Mouse (Mus musculus) adrenal gland, adult 10 weeks (tissue): ENCODE results near the gene C8a. TPM values are rescaled to one million over a fixed set of nuclear protein-coding genes. Genes with fewer than 3 reads are reported as not detected.

ENCODE experiments used
- polyA plus RNA-seq: library from polyadenylated mRNA; stranded (reverse); fragments of 350-450 nt; fragmentation: Illumina TruSeq; extraction: RNeasy Lipid Tissue Mini Kit (QIAGEN cat#74804); gene quantifications from one replicate; pipeline ENCODE4 v1.2.3, GENCODE M21; 2014; ENCODE audit warnings: low read depth, low replicate concordance

The C8a gene
- 0.23 TPM for polyA plus RNA-seq

GRCm38 (mm10) chr4:104876323-104876722, at the start of gene C8a:
Gene C8a, minus strand, starts transcription at chr4:104876398.

GRCm38 (mm10) chr4:104913291-104914129, 37.3 kb upstream of the C8a start, which contains the start of gene Fyb2:
Gene Fyb2, plus strand, starts transcription at chr4:104913456.

GRCm38 (mm10) chr4:104857029-104857428, 19.2 kb downstream of the C8a start, which contains the start of gene Gm17662:
Gene Gm17662, plus strand, starts transcription at chr4:104857329.

GRCm38 (mm10) chr4:104766065-104766464, 110.1 kb downstream of the C8a start, which contains the start of gene C8b:
Gene C8b, plus strand, starts transcription at chr4:104766317.

Other genes with a start within 250 kb of the C8a start
- gene C8b, start 110.1 kb downstream of the C8a start, polyA plus RNA-seq, result not detected
- gene Gm17662, start 19.1 kb downstream of the C8a start, polyA plus RNA-seq, result not detected
- gene Fyb2, start 37.1 kb upstream of the C8a start, polyA plus RNA-seq, result 0.17 TPM
- gene Prkaa2, start 233.5 kb upstream of the C8a start, polyA plus RNA-seq, result 18.9 TPM